Mouse (Mus musculus): ENCODE measurements at regions not wholly inside any gene's neighbourhood (a gene's known extent, or its start where the extent isn't known, plus 50 kb on each side); places are given as distances from the start of the nearest gene placed in this dataset.
A peak's percentile ranks its signal among the peaks of the same experiment; 100 is the strongest.

GRCm38 (mm10) chr9:46835261-46835660, 163.3 kb upstream of the Gm4791 start:
- no peaks in the 10 kb centered on the region for H3K27me3 ChIP-seq (ENCODE audit: control insufficient read depth, insufficient read depth, low read length)
- WGBS, result 47% methylated on average over 7 of the region's 7 CpGs
- H3K4me1 ChIP-seq (ENCODE audit: control insufficient read depth, insufficient read depth, low read length), result no peaks in the 10 kb centered on the region
- no peaks in the 10 kb centered on the region for H3K9me3 ChIP-seq (replicated peaks; ENCODE audit: control insufficient read depth, low read length)
- ATAC-seq (ENCODE audit: insufficient read depth, low FRiP score), result no peak
- no peak overlapping the region for H3K4me2 ChIP-seq (ENCODE audit: low read depth, low read length)
- no peak overlapping the region for H3K4me3 ChIP-seq (replicated peaks; ENCODE audit: low read length)
- no peak overlapping the region for H3K27ac ChIP-seq (ENCODE audit: low read length)
- H3K36me3 ChIP-seq (ENCODE audit: control insufficient read depth, insufficient read depth, low read length), result no peaks in the 10 kb centered on the region
- no peak overlapping the region for H3K9ac ChIP-seq (ENCODE audit: low read length)

GRCm38 (mm10) chr9:46830746-46831560, 167.6 kb upstream of the Gm4791 start:
- Histone ChIP-seq H3K27me3 (ENCODE audit: control insufficient read depth, insufficient read depth, low read length) (no peaks in the 10 kb centered on the region), H3K4me2 (ENCODE audit: low read depth, low read length) (no peak overlapping the region), H3K27ac (ENCODE audit: low read length) (no peak overlapping the region), H3K4me3 (replicated peaks; ENCODE audit: low read length) (no peak overlapping the region), H3K36me3 (ENCODE audit: control insufficient read depth, insufficient read depth, low read length) (no peaks in the 10 kb centered on the region), H3K9me3 (replicated peaks; ENCODE audit: control insufficient read depth, low read length) (no peaks in the 10 kb centered on the region), H3K4me1 (ENCODE audit: control insufficient read depth, insufficient read depth, low read length) (no peaks in the 10 kb centered on the region), H3K9ac (ENCODE audit: low read length) (no peak overlapping the region)
- no peak for ATAC-seq (ENCODE audit: insufficient read depth, low FRiP score)
- 46% methylated on average over 15 of the region's 15 CpGs for WGBS

DNA sequence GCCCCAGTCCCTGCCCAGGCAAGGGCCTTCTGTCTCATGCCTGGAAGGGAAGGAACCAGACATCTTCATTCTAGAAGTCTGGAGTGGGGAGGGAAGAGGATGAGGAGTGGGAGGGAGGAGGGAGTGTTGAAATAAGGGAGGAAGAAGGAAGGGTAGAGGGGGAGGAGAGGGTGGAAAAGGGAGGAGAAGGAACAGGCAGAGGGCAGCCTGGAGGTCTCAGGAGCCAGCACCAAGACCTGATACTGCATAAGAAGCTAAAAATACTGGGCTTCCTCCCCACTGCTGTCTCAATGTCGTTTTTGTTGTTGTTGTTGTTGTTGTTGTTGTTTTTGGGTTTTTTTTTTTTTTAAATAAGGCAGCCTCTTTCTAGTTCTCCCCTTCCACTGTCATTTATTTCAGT, 168.2 kb upstream of the Gm4791 start:
- Histone ChIP-seq H3K4me1 (ENCODE audit: control insufficient read depth, insufficient read depth, low read length) (no peaks in the 10 kb centered on the region), H3K27ac (ENCODE audit: low read length) (no peak overlapping the region), H3K9me3 (replicated peaks; ENCODE audit: control insufficient read depth, low read length) (no peaks in the 10 kb centered on the region), H3K27me3 (ENCODE audit: control insufficient read depth, insufficient read depth, low read length) (no peaks in the 10 kb centered on the region), H3K9ac (ENCODE audit: low read length) (no peak overlapping the region), H3K4me3 (replicated peaks; ENCODE audit: low read length) (no peak overlapping the region), H3K4me2 (ENCODE audit: low read depth, low read length) (no peak overlapping the region), H3K36me3 (ENCODE audit: control insufficient read depth, insufficient read depth, low read length) (no peaks in the 10 kb centered on the region)
- ATAC-seq (ENCODE audit: insufficient read depth, low FRiP score), result no peak
- 15% methylated on average over 1 of the region's 1 CpGs for WGBS

- ATAC-seq (ENCODE audit: insufficient read depth, low FRiP score), result no peak
- no peak overlapping the region for H3K27ac ChIP-seq (ENCODE audit: low read length)
- H3K9ac ChIP-seq (ENCODE audit: low read length), result no peak overlapping the region
- no peak overlapping the region for H3K4me2 ChIP-seq (ENCODE audit: low read depth, low read length)
- no peaks in the 10 kb centered on the region for H3K9me3 ChIP-seq (replicated peaks; ENCODE audit: control insufficient read depth, low read length)
- H3K4me3 ChIP-seq (replicated peaks; ENCODE audit: low read length), result no peak overlapping the region
- WGBS, result 57% methylated on average over 4 of the region's 4 CpGs
- no peaks in the 10 kb centered on the region for H3K4me1 ChIP-seq (ENCODE audit: control insufficient read depth, insufficient read depth, low read length)
- H3K36me3 ChIP-seq (ENCODE audit: control insufficient read depth, insufficient read depth, low read length), result no peaks in the 10 kb centered on the region
- H3K27me3 ChIP-seq (ENCODE audit: control insufficient read depth, insufficient read depth, low read length), result no peaks in the 10 kb centered on the region; the same call in 1 of the 2 replicates
Observed at GRCm38 (mm10) chr9:46824703-46825102, 173.8 kb upstream of the Gm4791 start.

DNA sequence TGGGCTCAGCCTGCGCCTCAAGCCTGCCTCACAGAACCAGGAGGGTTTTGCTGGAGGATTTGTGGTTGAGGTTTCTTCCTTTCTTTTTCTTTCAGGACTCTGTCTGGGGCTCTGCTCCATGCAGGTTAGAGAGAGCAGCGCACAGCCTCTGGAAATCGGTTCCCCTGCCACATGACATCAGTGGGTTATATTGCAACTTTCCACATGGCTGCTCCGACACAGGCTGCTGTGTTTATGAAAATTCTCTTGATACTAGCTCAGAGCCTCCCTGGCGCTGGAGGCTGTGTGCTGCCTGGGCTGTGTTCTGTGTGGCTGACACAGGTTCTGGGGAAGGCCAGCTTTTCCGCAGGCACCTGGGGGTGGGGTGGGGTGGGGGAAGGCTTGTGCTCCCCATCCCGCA, 178.7 kb upstream of the Gm4791 start:
- H3K9me3 ChIP-seq (replicated peaks; ENCODE audit: control insufficient read depth, low read length), result no peaks in the 10 kb centered on the region
- H3K27ac ChIP-seq (ENCODE audit: low read length), result no peak overlapping the region
- no peaks in the 10 kb centered on the region for H3K4me1 ChIP-seq (ENCODE audit: control insufficient read depth, insufficient read depth, low read length)
- H3K36me3 ChIP-seq (ENCODE audit: control insufficient read depth, insufficient read depth, low read length), result no peaks in the 10 kb centered on the region
- no peak overlapping the region for H3K4me3 ChIP-seq (replicated peaks; ENCODE audit: low read length)
- no peaks in the 10 kb centered on the region; the same call in 1 of the 2 replicates for H3K27me3 ChIP-seq (ENCODE audit: control insufficient read depth, insufficient read depth, low read length)
- no peak for ATAC-seq (ENCODE audit: insufficient read depth, low FRiP score)
- H3K4me2 ChIP-seq (ENCODE audit: low read depth, low read length), result no peak overlapping the region
- 51% methylated on average over 7 of the region's 7 CpGs for WGBS
- no peak overlapping the region for H3K9ac ChIP-seq (ENCODE audit: low read length)

GRCm38 (mm10) chr9:46819376-46819775, 179.2 kb upstream of the Gm4791 start:
- ATAC-seq (ENCODE audit: insufficient read depth, low FRiP score), result peak; percentile 42; the same call in 1 of the 2 replicates
- Histone ChIP-seq H3K4me1 (ENCODE audit: control insufficient read depth, insufficient read depth, low read length) (no peaks in the 10 kb centered on the region), H3K4me3 (replicated peaks; ENCODE audit: low read length) (no peak overlapping the region), H3K9me3 (replicated peaks; ENCODE audit: control insufficient read depth, low read length) (no peaks in the 10 kb centered on the region), H3K4me2 (ENCODE audit: low read depth, low read length) (no peak overlapping the region), H3K9ac (ENCODE audit: low read length) (no peak overlapping the region), H3K36me3 (ENCODE audit: control insufficient read depth, insufficient read depth, low read length) (no peaks in the 10 kb centered on the region), H3K27me3 (ENCODE audit: control insufficient read depth, insufficient read depth, low read length) (peaks cover 2% of the 10 kb centered on the region; the same call in 1 of the 2 replicates), H3K27ac (ENCODE audit: low read length) (no peak overlapping the region)
- 50% methylated on average over 6 of the region's 6 CpGs for WGBS

- 71% methylated on average over 5 of the region's 5 CpGs for WGBS
- Histone ChIP-seq H3K4me2 (ENCODE audit: low read depth, low read length) (no peak overlapping the region), H3K9me3 (replicated peaks; ENCODE audit: control insufficient read depth, low read length) (no peaks in the 10 kb centered on the region), H3K9ac (ENCODE audit: low read length) (no peak overlapping the region), H3K27me3 (ENCODE audit: control insufficient read depth, insufficient read depth, low read length) (peaks cover 3% of the 10 kb centered on the region; the same call in 1 of the 2 replicates), H3K36me3 (ENCODE audit: control insufficient read depth, insufficient read depth, low read length) (no peaks in the 10 kb centered on the region), H3K4me3 (replicated peaks; ENCODE audit: low read length) (no peak overlapping the region), H3K4me1 (ENCODE audit: control insufficient read depth, insufficient read depth, low read length) (no peaks in the 10 kb centered on the region), H3K27ac (ENCODE audit: low read length) (no peak overlapping the region)
- no peak for ATAC-seq (ENCODE audit: insufficient read depth, low FRiP score)
Observed at GRCm38 (mm10) chr9:46816126-46816525, 182.4 kb upstream of the Gm4791 start.

DNA sequence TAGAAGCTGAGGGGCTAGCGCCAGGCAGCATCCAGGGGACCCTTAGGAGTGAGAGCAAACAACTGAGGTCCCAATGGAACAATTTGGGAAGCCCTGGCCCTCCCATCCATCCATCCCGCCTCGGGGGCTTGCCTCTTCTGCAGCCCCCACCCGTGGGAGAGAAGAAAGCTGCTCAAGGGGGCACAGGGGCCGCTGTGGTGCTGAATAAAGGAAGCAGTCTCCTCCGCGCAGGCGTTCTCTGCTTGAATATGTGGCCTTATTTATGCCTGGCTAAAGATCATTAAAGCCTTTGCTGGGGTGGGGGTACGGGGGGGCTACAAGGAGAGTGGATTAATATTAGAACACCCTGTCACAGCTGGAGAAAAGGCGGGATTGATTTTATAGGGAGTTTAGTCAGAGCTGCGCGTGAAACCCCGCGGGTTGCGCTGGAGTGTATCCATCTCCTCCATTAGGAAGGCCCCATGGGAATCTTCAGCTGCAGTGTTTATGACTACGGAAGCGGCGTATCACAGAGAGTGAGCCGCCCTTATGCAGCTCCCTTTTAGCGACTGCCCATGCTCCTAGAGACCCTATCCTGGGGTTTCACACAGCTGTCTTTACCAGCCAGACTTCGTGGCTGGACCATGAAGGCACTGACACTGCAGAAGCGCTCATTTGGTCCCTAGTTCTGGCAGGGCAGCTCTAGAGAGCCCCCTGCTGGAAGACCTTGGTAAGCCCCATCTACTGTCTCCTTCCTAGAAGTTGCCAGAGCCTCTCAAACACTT, 183.9 kb upstream of the Gm4791 start:
- H3K27me3 ChIP-seq (ENCODE audit: control insufficient read depth, insufficient read depth, low read length), result peaks cover 3% of the 10 kb centered on the region; the same call in 1 of the 2 replicates
- H3K27ac ChIP-seq (ENCODE audit: low read length), result peak overlapping the region; percentile 19; the same call in 1 of the 2 replicates
- no peaks in the 10 kb centered on the region for H3K9me3 ChIP-seq (replicated peaks; ENCODE audit: control insufficient read depth, low read length)
- WGBS, result 13% methylated on average over 22 of the region's 22 CpGs
- H3K4me1 ChIP-seq (ENCODE audit: control insufficient read depth, insufficient read depth, low read length), result no peaks in the 10 kb centered on the region
- peak; percentile 88 for ATAC-seq (ENCODE audit: insufficient read depth, low FRiP score)
- H3K4me2 ChIP-seq (ENCODE audit: low read depth, low read length), result peak overlapping the region; percentile 43
- no peak overlapping the region; the same call in 1 of the 2 replicates for H3K9ac ChIP-seq (ENCODE audit: low read length)
- no peaks in the 10 kb centered on the region for H3K36me3 ChIP-seq (ENCODE audit: control insufficient read depth, insufficient read depth, low read length)
- H3K4me3 ChIP-seq (replicated peaks; ENCODE audit: low read length), result peak overlapping the region; percentile 35

DNA sequence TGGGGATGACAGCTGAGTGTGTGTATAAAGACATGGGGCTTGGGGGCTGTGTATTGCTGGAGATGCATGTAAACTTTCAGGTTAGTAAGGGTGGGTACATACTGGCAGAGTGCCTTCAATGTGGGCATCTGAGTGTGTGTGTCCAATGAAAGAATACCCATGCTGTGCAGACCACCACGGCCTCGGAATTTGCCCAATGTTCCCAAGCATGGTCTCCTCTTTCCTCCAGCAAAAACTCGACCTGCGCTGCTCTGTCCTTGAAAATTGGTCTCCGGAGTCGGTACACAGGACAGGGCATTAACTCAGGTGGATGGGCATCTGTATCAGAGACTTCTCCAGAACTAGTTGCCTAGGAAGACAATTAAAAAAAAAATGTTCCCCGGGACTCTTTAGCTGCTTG, 188.3 kb upstream of the Gm4791 start:
- no peaks in the 10 kb centered on the region for H3K36me3 ChIP-seq (ENCODE audit: control insufficient read depth, insufficient read depth, low read length)
- no peak overlapping the region for H3K27ac ChIP-seq (ENCODE audit: low read length)
- no peak overlapping the region for H3K4me2 ChIP-seq (ENCODE audit: low read depth, low read length)
- no peak overlapping the region for H3K9ac ChIP-seq (ENCODE audit: low read length)
- no peak overlapping the region for H3K4me3 ChIP-seq (replicated peaks; ENCODE audit: low read length)
- H3K4me1 ChIP-seq (ENCODE audit: control insufficient read depth, insufficient read depth, low read length), result no peaks in the 10 kb centered on the region
- H3K9me3 ChIP-seq (replicated peaks; ENCODE audit: control insufficient read depth, low read length), result no peaks in the 10 kb centered on the region
- 83% methylated on average over 7 of the region's 7 CpGs for WGBS
- ATAC-seq (ENCODE audit: insufficient read depth, low FRiP score), result no peak
- peaks cover 3% of the 10 kb centered on the region; the same call in 1 of the 2 replicates for H3K27me3 ChIP-seq (ENCODE audit: control insufficient read depth, insufficient read depth, low read length)
